Mouse (Mus musculus): ENCODE measurements around the gene Fggy.

GRCm38 (mm10) chr4:95603254-95603653 is 45.9 kb downstream of the Fggy start:
- TF ChIP-seq CTCF (IDR thresholded peaks at IDR 0.05; ENCODE audit: low read depth) = no peak
- TF ChIP-seq EP300 (optimal IDR thresholded peaks at IDR 0.05) = no peak
